Mouse (Mus musculus) forebrain, embryonic 14.5 days (tissue): ENCODE measurements around the gene Slamf8. TPM values are rescaled to one million over a fixed set of nuclear protein-coding genes. Genes with fewer than 3 reads are reported as not detected.

ENCODE experiments used
- polyA plus RNA-seq: library from polyadenylated mRNA; unstranded; fragments of >200 nt; fragmentation: Nextera tagmentation; extraction: Ambion mirVana; gene quantifications from 2 replicates; pipeline ENCODE4 v1.2.1, GENCODE M21; 2014

Slamf8 gene
- polyA plus RNA-seq, 1 experiment from 2014 or later = not detected

Other genes with a start within 250 kb of the Slamf8 start
- 1.5 and 1.6 TPM in 2 replicates for gene Kcnj10, start 249.4 kb downstream of the Slamf8 start, polyA plus RNA-seq
- 4.8 and 5.1 TPM in 2 replicates for gene Pigm, start 214.0 kb downstream of the Slamf8 start, polyA plus RNA-seq
- 0.16 and 0.34 TPM in 2 replicates for gene Slamf9, start 115.2 kb downstream of the Slamf8 start, polyA plus RNA-seq
- gene Igsf9, start 108.8 kb downstream of the Slamf8 start, polyA plus RNA-seq = 23.5 and 37.8 TPM in 2 replicates
- gene Tagln2, start 90.5 kb downstream of the Slamf8 start, polyA plus RNA-seq = 40.4 and 53.3 TPM in 2 replicates
- 2.4 and 3.3 TPM in 2 replicates for gene Cfap45, start 69.8 kb downstream of the Slamf8 start, polyA plus RNA-seq
- gene Vsig8, start 34.6 kb downstream of the Slamf8 start, polyA plus RNA-seq = 0.11 and 0.28 TPM in 2 replicates
- not detected in 2 replicates for gene Fcrl6, start 12.0 kb upstream of the Slamf8 start, polyA plus RNA-seq
- gene Dusp23, start 42.4 kb upstream of the Slamf8 start, polyA plus RNA-seq = 6.2 and 7.1 TPM in 2 replicates
- 0.10 and 0.12 TPM in 2 replicates for gene Crp, start 107.5 kb upstream of the Slamf8 start, polyA plus RNA-seq